Mouse (Mus musculus) bone marrow, adult 2 months (tissue): Measurements from ENCODE around the gene Trappc2l.

ENCODE experiments used
- CTCF ChIP-seq: fragments of 200-500 bp; IDR thresholded peaks from 2 replicates; pipeline ENCODE4 v1.5.1; 2011; ENCODE audit warnings: low read length, control low read depth; ENCODE audit not compliant: control insufficient read depth, insufficient read depth
- POLR2A ChIP-seq: fragments of 200-500 bp; IDR thresholded peaks from 2 replicates; pipeline ENCODE4 v1.6.1; 2011; ENCODE audit warnings: low read depth, mild to moderate bottlenecking, control low read depth, low read length, borderline replicate concordance; ENCODE audit not compliant: control insufficient read depth

- TF ChIP-seq POLR2A (no peak), CTCF (no peak)
Measured at GRCm38 (mm10) chr8:122646337-122646736, 34.9 kb downstream of the Trappc2l start.
